Mouse (Mus musculus): Measurements from ENCODE around the gene Triobp.
"Not testable (repeated sequence)": the region's sequence is repeated elsewhere in the genome, so short reads cannot be mapped to it uniquely, and the experiment has no call there.

Gene Triobp

GRCm38 (mm10) chr15:79000357-79000791 lies 52.9 kb downstream of the Triobp start:
- no peak for DNase-seq (ENCODE audit: low spot score)

- no peak for DNase-seq (ENCODE audit: low spot score)
Measured at GRCm38 (mm10) chr15:79001559-79001958, 54.0 kb downstream of the Triobp start.

- DNase-seq (ENCODE audit: low spot score), result no peak
Measured at GRCm38 (mm10) chr15:79002036-79002435, 54.5 kb downstream of the Triobp start.

- DNase-seq (ENCODE audit: low spot score), result no peak
Measured at GRCm38 (mm10) chr15:79003079-79003478, 55.6 kb downstream of the Triobp start.

- DNase-seq (ENCODE audit: low spot score), result no peak
Measured at GRCm38 (mm10) chr15:79005581-79005980, 58.1 kb downstream of the Triobp start.

- DNase-seq (ENCODE audit: low spot score), result peak; percentile 46
Measured at GRCm38 (mm10) chr15:79006638-79007037, 59.1 kb downstream of the Triobp start.

- DNase-seq (ENCODE audit: low spot score), result no peak
Measured at GRCm38 (mm10) chr15:79007059-79007458, 59.5 kb downstream of the Triobp start.

GRCm38 (mm10) chr15:79007836-79008235 lies 60.3 kb downstream of the Triobp start:
- not testable (repeated sequence) for DNase-seq (ENCODE audit: low spot score)

GRCm38 (mm10) chr15:79009734-79010133 lies 62.2 kb downstream of the Triobp start:
- DNase-seq (ENCODE audit: low spot score), result no peak

GRCm38 (mm10) chr15:79011550-79011949 lies 64.0 kb downstream of the Triobp start:
- peak; percentile 35 for DNase-seq (ENCODE audit: low spot score)

GRCm38 (mm10) chr15:79013382-79013781 lies 65.9 kb downstream of the Triobp start:
- DNase-seq (ENCODE audit: low spot score), result peak; percentile 29

GRCm38 (mm10) chr15:79018191-79018590 lies 70.7 kb downstream of the Triobp start:
- DNase-seq (ENCODE audit: low spot score), result peak; percentile 57

GRCm38 (mm10) chr15:79018886-79019285 lies 71.4 kb downstream of the Triobp start:
- peak; percentile 75 for DNase-seq (ENCODE audit: low spot score)

- DNase-seq (ENCODE audit: low spot score), result no peak
Measured at GRCm38 (mm10) chr15:79022671-79023230, 75.2 kb downstream of the Triobp start.

GRCm38 (mm10) chr15:79023366-79023765 lies 75.8 kb downstream of the Triobp start:
- DNase-seq (ENCODE audit: low spot score), result no peak

GRCm38 (mm10) chr15:79025687-79026308 lies 78.3 kb downstream of the Triobp start:
- DNase-seq (ENCODE audit: low spot score), result peak; percentile 37

GRCm38 (mm10) chr15:79026511-79027290 lies 79.2 kb downstream of the Triobp start:
- no peak for DNase-seq (ENCODE audit: low spot score)

- peak; percentile 30 for DNase-seq (ENCODE audit: low spot score)
Measured at GRCm38 (mm10) chr15:79027291-79028205, 80.0 kb downstream of the Triobp start.

- DNase-seq (ENCODE audit: low spot score), result peak; percentile 96
Measured at GRCm38 (mm10) chr15:79028237-79028738, 80.8 kb downstream of the Triobp start, which contains the start of gene H1f0. Gene H1f0, plus strand, starts transcription at chr15:79028450.

GRCm38 (mm10) chr15:79028823-79029484 lies 81.4 kb downstream of the Triobp start:
- DNase-seq (ENCODE audit: low spot score), result no peak

All from retina, embryonic 14.5 days (tissue).